Mouse (Mus musculus): ENCODE measurements around the gene Psmc3. TPM values are rescaled to one million over a fixed set of nuclear protein-coding genes. Genes with fewer than 3 reads are reported as not detected.

The Psmc3 gene
- total RNA-seq, 2 experiments from 2014 or later: 65.1 to 226 TPM

DNA sequence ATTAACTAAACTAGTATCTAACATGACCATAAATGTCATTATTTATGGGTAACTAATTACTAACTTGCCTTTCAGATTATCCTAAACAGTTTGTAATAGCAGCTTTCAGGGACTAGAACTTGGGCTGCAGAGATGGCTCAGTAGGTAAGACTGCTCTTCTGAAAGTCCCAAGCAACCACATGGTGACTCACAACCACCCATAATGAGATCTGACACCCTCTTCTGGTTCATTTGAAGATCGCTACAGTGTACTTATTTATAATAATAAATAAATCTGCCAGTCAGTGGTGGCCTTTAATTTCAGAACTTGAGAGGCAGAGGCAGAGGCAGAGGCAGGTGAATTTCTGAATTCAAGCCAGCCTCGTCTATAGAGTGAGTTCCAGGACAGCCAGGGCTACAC, 1.1 kb upstream of the Psmc3 start:
- ATAC-seq (ENCODE audit: poor library complexity, severe bottlenecking): no peak

GRCm38 (mm10) chr2:91053181-91053933, 452 bp upstream of the Psmc3 start:
- no peak; the same call in 1 of the 2 replicates for ATAC-seq (ENCODE audit: poor library complexity, severe bottlenecking)

DNA sequence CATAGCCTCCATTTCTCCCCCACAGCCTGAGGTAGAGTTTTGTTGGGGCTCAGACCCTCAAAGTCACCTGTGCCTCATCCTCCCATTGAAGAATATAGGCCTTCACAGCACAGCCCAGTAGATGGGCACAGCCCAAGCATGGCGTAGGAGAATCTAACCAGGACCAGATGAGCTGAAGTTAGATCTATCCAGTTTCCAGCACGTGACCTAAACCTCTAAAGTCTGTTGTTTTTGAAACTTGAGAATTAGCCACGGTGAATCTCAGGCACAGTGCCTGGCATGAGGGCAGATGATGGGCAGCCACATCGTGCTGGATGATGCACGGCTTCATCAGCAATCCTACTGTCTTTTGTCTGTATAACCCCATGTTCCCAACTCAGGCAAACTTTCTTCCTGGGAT, 4.6 kb downstream of the Psmc3 start:
- ATAC-seq (ENCODE audit: poor library complexity, severe bottlenecking): no peak

GRCm38 (mm10) chr2:91059376-91059775, 5.6 kb downstream of the Psmc3 start:
- ATAC-seq (ENCODE audit: poor library complexity, severe bottlenecking): no peak

DNA sequence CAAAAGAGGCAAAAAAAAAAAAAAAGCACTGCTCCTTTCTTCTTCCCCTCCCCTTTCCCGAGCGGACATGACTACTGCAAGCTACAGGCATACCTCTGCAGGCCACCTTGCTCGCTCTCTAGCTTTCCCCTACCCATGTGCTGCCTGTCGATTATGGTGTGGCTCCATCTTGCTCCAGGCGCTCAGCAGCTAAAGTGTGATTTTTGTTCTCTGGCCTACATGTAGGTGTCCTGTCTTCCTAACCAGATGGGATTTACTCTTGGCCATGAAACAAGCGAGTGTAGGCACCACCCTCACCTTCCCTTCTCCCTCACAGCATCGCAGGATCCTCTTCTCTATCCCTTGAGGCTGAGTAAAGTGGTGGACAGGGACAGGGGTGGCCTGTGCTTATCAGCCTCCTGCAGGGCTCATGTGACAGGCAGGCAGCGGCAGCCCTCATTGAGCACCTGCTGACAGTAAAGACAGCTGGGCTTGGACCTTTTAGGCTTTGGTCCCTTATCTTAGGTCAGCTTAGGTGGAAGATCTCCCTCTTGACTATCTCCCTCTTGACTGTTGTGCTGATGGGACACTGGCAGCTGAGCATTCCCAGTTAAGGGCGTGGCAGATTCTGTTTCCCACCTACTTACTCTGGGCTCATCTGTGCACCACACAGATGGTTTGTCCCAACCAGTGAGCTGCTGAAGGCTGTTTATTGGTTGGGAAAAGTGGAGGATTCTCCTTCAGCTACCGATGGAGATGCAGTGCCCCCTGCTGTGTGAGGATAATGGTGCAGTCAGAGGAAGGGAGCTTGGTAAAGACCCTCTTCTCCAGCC, 6.9 kb downstream of the Psmc3 start:
- peak; percentile 26 for ATAC-seq (ENCODE audit: poor library complexity, severe bottlenecking)

- ATAC-seq (ENCODE audit: poor library complexity, severe bottlenecking): no peak
Observed at GRCm38 (mm10) chr2:91061849-91062481, 8.2 kb downstream of the Psmc3 start.

DNA sequence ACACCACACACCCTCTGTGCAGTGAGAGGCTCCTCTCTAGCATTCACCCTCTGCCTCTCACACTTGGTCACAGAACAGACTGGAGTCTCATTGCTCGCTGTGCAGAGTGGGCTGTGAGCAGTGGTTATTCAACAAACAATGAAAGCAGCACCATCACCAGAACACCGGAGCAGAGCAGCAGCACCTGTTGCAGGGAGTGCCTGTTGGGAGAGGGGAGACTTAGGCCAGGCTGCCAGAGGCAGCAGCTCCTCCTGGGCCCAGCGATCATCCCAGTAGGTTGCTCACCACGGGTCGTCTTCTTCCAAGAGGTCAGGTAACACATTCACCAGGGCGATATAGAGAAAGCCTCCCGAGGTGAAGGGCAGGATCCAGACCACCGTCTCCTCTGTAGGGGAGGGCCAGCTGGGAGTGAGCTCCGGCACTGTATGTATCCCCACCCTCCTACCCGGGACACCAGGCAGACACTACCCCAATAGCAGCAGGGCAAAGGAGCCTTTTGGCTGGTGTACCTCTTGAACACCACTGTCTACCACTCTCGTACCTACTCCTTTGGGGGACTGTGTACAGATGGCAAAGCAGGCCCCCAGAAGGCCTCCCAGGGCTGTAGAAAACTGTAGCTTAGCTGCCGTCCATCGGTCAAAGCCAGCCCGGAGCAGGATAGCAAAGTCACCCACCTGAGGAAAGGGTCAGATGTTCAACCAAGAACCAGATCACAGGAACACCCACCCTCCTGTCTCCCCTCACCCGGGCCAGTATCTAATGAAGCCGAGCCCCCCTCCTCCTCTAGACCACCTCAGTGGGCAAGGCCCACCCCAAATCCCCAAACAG, 9.2 kb downstream of the Psmc3 start:
- ATAC-seq (ENCODE audit: poor library complexity, severe bottlenecking): no peak

DNA sequence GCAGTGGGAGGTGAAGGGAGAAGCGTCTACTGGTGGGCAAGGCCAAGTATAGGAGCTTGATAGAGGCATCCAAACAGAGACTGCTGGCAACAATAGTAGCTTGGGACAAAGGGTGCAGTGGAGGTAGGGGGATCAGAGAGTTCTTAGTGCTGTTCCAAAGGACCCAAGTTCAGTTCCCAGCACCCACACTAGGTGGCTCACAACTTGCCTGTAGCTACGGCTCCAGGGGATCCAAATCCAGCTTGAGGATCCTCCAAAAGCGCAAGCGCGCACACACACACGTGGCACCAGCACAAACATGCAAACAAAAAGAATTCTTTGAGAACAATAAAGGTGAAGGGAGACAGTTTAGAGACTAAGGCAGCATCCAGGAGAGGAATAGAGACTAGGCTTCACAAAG, 10.4 kb downstream of the Psmc3 start:
- no peak for ATAC-seq (ENCODE audit: poor library complexity, severe bottlenecking)

DNA sequence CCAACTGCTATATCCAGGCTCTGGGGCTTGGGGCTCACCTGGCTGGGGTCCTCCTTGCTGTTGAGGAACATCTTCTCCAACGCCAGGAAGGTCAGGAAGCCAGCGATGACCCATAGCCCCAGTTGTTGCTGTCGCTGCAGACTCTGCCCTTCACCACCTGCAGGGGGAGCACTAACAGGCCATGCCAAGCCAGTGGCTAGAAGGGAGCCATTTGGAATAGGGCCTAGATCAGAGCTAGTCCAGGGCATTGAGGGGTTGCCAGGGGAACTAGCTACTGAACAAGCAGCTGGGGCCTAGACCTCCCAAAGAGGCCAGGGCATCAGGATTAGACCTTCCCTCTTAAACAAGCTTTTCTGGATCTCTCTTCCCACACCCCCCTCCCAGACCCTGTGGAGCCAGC, 11.7 kb downstream of the Psmc3 start:
- peak; percentile 34; the same call in 1 of the 2 replicates for ATAC-seq (ENCODE audit: poor library complexity, severe bottlenecking)

- no peak for ATAC-seq (ENCODE audit: poor library complexity, severe bottlenecking)
Observed at GRCm38 (mm10) chr2:91066455-91066854, 12.6 kb downstream of the Psmc3 start.

GRCm38 (mm10) chr2:91068162-91068871, 14.5 kb downstream of the Psmc3 start:
- ATAC-seq (ENCODE audit: poor library complexity, severe bottlenecking): no peak

- no peak for ATAC-seq (ENCODE audit: poor library complexity, severe bottlenecking)
Observed at GRCm38 (mm10) chr2:91068872-91069165, 15.0 kb downstream of the Psmc3 start.

- ATAC-seq (ENCODE audit: poor library complexity, severe bottlenecking): no peak
Observed at GRCm38 (mm10) chr2:91069306-91070000, 15.6 kb downstream of the Psmc3 start.

DNA sequence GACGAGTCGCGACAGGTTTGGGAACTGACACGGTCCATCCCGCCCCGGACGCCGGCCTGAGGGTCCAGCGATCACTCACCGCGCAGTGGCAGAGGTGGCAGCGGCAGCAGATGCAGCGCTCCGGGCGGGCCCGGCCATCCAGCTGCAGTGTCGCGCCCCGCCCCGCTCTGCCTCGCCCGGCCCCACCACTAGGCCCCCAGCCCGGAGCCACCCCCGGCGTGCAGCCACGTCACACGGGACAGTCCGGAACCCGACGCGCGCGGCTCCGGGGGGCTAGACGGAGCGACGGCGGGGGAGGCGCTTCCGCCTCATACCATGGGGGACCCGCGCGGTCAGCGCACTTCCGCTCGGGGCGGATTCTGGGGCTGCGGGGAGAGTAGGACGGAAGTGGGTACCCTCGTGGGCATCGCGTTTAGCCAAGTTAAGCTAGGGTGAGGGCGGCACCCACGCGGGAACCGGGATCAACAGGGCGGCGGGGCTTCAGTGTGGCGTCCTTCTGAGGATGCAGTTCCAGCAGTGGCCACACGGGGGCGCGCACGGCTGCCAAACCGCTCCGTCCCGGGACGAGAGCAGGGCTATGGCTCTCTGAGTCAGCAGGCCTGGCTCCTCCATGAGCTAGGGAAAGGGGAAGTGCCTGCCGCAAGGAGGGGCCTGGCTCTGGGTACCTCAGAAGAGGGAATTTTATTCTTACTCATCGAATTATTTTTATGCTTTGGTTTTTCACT, 16.4 kb downstream of the Psmc3 start, which contains the start of gene Slc39a13:
Slc39a13 (minus strand) TSS at position 342 of the 725 bp plus-strand sequence.
- peak; percentile 93 for ATAC-seq (ENCODE audit: poor library complexity, severe bottlenecking)

GRCm38 (mm10) chr2:91071059-91071458, 17.2 kb downstream of the Psmc3 start:
- ATAC-seq (ENCODE audit: poor library complexity, severe bottlenecking): no peak

GRCm38 (mm10) chr2:91072092-91072491, 18.3 kb downstream of the Psmc3 start:
- ATAC-seq (ENCODE audit: poor library complexity, severe bottlenecking): no peak

DNA sequence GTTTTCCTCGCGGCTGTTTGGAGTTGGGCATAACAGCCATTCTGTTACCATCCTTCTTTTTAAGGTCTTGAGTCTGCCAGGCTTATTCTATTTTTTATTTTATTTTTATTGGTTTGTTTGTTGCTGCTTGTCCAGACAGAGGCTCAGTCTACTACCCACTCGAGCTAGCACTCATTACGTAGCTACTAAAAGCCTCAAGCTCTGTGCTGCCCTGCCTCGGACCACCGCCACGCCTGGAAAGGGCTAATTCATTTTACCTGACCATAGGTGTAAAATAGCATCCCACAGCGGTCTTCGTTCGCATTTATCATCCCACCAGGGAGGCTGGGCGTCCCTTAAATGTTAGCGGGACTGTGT, 24.1 kb downstream of the Psmc3 start:
- ATAC-seq (ENCODE audit: poor library complexity, severe bottlenecking): no peak

DNA sequence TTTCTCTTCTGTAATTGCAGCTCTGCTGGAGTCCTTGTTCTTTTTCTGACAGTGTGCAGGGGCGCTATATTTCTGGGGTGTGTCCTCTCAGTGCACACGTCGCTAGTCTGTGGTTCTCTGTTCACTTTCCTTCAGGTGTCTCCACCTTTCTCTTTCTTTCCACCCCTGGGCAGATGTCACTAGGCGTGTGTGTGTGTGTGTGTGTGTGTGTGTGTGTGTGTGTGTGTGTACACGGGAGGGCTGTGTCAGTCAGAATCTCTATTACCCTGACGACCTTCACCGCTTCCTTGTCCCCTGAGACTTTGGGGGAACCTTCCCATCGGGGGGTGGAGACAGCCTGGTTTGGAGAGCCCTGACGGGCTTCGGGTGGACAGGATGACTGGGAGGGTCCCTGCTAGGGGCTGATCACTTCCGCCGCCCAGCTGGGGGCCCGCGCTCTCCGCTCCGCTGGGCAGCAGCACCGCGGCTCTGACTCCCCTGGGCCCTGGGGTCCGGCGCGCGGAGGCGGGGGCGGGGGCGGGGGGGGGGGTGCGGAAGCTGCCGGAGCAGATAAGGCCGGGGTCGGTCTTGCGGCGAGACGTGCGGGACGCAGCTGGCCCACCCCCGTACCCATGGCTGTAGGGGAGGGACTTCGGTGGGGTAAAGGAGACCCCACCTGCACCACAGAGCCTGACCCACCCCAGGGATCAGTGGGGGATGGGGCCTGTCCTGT, 24.7 kb downstream of the Psmc3 start:
- 0 out of 2 replicates have a peak, but pooled peaks have one; percentile 4 for ATAC-seq (ENCODE audit: poor library complexity, severe bottlenecking)
